Mouse (Mus musculus) myocyte (in vitro differentiated cells): ENCODE results near the gene Cd69.

Experiments
- MYOG ChIP-seq, 3 experiments: IDR thresholded peaks; one replicate each; pipeline ENCODE4 v1.6.1; 2011; ENCODE audit warnings: control low read depth in 2 of 3, low read depth in 2 of 3, mild to moderate bottlenecking in 2 of 3; ENCODE audit not compliant: insufficient read length in 2 of 3, control insufficient read depth in 1 of 3, insufficient read depth in 1 of 3
- POLR2A ChIP-seq: IDR thresholded peaks from one replicate; pipeline ENCODE4 v1.6.1; 2011; ENCODE audit warnings: low read depth, mild to moderate bottlenecking, control low read depth, moderate library complexity; ENCODE audit not compliant: insufficient read length
- POLR2AphosphoS2 ChIP-seq: IDR thresholded peaks from one replicate; pipeline ENCODE4 v1.6.1; 2011; ENCODE audit warnings: low read depth, control low read depth; ENCODE audit not compliant: insufficient read length
- REST ChIP-seq: IDR thresholded peaks from one replicate; pipeline ENCODE4 v1.6.1; 2011; ENCODE audit warnings: mild to moderate bottlenecking, control low read depth, moderate library complexity; ENCODE audit not compliant: insufficient read depth, insufficient read length
- TCF12 ChIP-seq: IDR thresholded peaks from one replicate; pipeline ENCODE4 v1.6.1; 2011; ENCODE audit warnings: mild to moderate bottlenecking, control low read depth; ENCODE audit not compliant: poor library complexity, insufficient read depth, severe bottlenecking
- USF1 ChIP-seq: IDR thresholded peaks from one replicate; pipeline ENCODE4 v1.6.1; 2011; ENCODE audit warnings: low read depth, mild to moderate bottlenecking, control low read depth, moderate library complexity

DNA sequence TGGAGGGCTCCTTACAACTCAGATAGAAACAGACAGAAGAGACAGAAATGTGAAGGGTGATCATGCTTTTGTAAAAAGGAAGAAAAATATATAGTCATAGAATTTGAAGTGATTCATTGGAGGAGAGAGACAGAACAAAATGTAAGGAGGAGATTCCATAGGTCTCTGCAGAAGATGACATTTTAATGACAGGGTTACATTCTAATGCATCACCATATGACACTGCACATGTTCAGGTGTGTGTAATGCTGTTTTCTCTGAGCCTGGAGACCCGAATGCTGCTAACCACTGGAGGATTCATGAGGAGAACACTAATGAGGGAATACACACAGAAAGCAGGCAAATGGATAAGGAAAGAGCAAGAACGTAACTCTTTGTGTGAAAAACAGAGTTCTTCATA lies 760 bp downstream of the Cd69 start:
- TF ChIP-seq USF1, result no peak
- TF ChIP-seq REST, result no peak
- TF ChIP-seq POLR2AphosphoS2, result no peak
- no peak for TF ChIP-seq POLR2A
- no peak for TF ChIP-seq MYOG (IDR thresholded peaks at IDR 0.05; ENCODE audit: control insufficient read depth in 1 of 3, insufficient read depth in 1 of 3, insufficient read length in 2 of 3, low read depth in 2 of 3)
- TF ChIP-seq TCF12, result no peak
